28 mouse cellular contexts compared by ENCODE assay signal in genomic region chr6:140826522-140826921, GRCm38 (mm10).
"Had no signal": no experiment of that assay in that cellular context is flagged by ENCODE, and none has a peak within 500 bp of the region (broad histone marks: within the 10 kb centered on the region; RNA-seq: fewer than 3 reads in every experiment).

No protein-coding gene starts in this region.

- H3K9me3 ChIP-seq: embryonic facial prominence, embryonic 10.5 days; embryonic facial prominence, embryonic 13.5 days; embryonic facial prominence, embryonic 15.5 days; forebrain, embryonic 10.5 days; forebrain, embryonic 12.5 days; forebrain, embryonic 13.5 days; forebrain, embryonic 15.5 days had no signal

- DNase-seq: cerebellum, adult 2 months; cerebellum, adult 8-10 months; cerebellum, adult 9-10 months; cerebellum, postnatal 10 days; cerebellum, postnatal 14 days; cerebellum, postnatal 25 days; cerebellum, postnatal 36 days; embryo, embryonic 11 days; forebrain, postnatal 0 days; gastrocnemius, adult 2 months; gastrocnemius, postnatal 10 days; gastrocnemius, postnatal 14 days; gastrocnemius, postnatal 25 days; gastrocnemius, postnatal 36 days; heart, adult 11 months; heart, adult 18-20 months; heart, adult 2 months had no signal

- H3K9ac ChIP-seq: embryonic facial prominence, embryonic 12.5 days; embryonic facial prominence, embryonic 13.5 days; embryonic facial prominence, embryonic 15.5 days; forebrain, embryonic 12.5 days; forebrain, embryonic 13.5 days; forebrain, embryonic 15.5 days; forebrain, postnatal 0 days had no signal

- H3K4me1 ChIP-seq: embryonic facial prominence, embryonic 10.5 days; embryonic facial prominence, embryonic 12.5 days; embryonic facial prominence, embryonic 13.5 days; embryonic facial prominence, embryonic 15.5 days; forebrain, embryonic 10.5 days; forebrain, embryonic 12.5 days; forebrain, embryonic 13.5 days; forebrain, embryonic 15.5 days had no signal

- H3K27ac ChIP-seq: embryonic facial prominence, embryonic 10.5 days; embryonic facial prominence, embryonic 12.5 days; embryonic facial prominence, embryonic 13.5 days; embryonic facial prominence, embryonic 15.5 days; forebrain, embryonic 10.5 days; forebrain, embryonic 12.5 days; forebrain, embryonic 13.5 days; forebrain, embryonic 15.5 days; gastrocnemius, adult 2 months; heart, adult 2 months had no signal

- H3K36me3 ChIP-seq: embryonic facial prominence, embryonic 10.5 days; embryonic facial prominence, embryonic 12.5 days; embryonic facial prominence, embryonic 13.5 days; embryonic facial prominence, embryonic 15.5 days; forebrain, embryonic 10.5 days; forebrain, embryonic 12.5 days; forebrain, embryonic 15.5 days had no signal

- H3K4me2 ChIP-seq: embryonic facial prominence, embryonic 12.5 days; embryonic facial prominence, embryonic 13.5 days; embryonic facial prominence, embryonic 15.5 days; forebrain, embryonic 12.5 days; forebrain, embryonic 13.5 days; forebrain, embryonic 15.5 days had no signal

- ATAC-seq: forebrain, embryonic 13.5 days; forebrain, embryonic 14.5 days; forebrain, embryonic 15.5 days; forebrain, embryonic 16.5 days; forebrain, postnatal 0 days had no signal

- H3K27me3 ChIP-seq: embryonic facial prominence, embryonic 12.5 days; embryonic facial prominence, embryonic 13.5 days; embryonic facial prominence, embryonic 15.5 days; forebrain, embryonic 12.5 days; forebrain, embryonic 13.5 days; forebrain, embryonic 15.5 days had no signal

- H3K4me3 ChIP-seq: embryonic facial prominence, embryonic 10.5 days; embryonic facial prominence, embryonic 12.5 days; embryonic facial prominence, embryonic 13.5 days; embryonic facial prominence, embryonic 15.5 days; erythroblast, embryonic 14.5 days; forebrain, embryonic 10.5 days; forebrain, embryonic 12.5 days; forebrain, embryonic 13.5 days; forebrain, embryonic 15.5 days; gastrocnemius, adult 2 months; heart, adult 2 months had no signal
